Mouse (Mus musculus): Measurements from ENCODE around the gene Angptl8. TPM values are rescaled to one million over a fixed set of nuclear protein-coding genes. Genes with fewer than 3 reads are reported as not detected.

Angptl8 gene
- total RNA-seq, 2 experiments from 2014 or later: not detected

DNA sequence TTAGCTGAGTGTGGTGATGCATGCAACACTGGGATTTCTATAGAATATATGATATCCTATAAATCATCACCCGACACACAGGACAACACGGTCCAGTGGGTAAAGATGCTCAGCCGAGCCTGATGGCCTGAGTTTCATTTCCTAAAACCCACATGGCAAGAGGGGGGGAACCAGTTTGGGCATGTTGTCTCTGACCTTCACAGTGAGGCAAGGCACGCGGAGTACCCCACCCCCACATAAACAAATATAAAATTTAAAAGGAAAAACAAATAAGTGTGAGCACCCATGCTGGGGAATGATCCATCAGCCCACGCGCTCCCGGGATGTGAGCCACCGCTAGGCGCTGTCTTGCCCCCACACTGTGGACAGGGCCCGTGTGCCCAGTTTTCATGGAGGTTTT lies 28.3 kb upstream of the Angptl8 start:
- DNase-seq: peak; percentile 4
- intact Hi-C loops (cut with DNase I; ENCODE audit: low total_unique reads): no loop called here

DNA sequence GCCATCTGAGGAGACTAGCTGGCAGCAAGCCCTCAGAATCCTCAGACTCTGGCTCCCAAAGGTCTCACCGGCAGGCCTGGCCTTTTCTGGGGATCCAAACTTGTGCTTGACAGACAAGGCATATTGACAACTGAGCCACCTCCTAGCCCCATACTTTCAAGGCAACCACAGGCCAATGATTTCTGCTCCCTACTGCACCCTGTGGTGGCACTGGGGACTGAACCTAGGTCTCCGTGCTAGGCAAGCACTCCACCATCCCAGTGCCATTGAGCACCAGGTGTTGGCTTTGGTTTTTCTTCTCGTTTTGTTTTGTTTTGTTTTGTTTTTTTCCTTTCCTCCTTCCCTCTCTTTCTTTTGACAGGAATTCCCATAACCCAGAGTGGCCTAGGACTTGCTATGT lies 26.7 kb upstream of the Angptl8 start:
- no peak for DNase-seq
- intact Hi-C loops (cut with DNase I; ENCODE audit: low total_unique reads): no loop called here

DNA sequence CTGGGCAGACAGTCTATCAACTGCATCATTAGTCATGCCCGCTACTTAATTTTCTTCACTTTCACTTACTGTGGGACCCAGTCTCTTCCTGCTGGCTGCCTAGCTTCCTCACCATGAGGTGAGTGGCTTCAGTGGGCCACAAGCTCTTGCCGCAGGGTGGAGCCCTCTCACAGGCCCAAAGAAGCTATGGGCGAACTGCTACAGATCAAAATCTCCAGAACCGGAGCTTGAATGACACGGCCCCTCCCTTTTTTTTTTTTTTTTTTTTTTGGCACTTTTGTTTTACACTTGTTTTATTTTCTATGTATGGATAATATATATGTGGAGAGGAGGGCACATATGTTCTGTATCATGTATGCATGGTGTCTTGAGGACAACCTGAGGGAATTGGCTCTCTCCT lies 24.1 kb upstream of the Angptl8 start:
- intact Hi-C loops (cut with DNase I; ENCODE audit: low total_unique reads): no loop called here
- DNase-seq: no peak

DNA sequence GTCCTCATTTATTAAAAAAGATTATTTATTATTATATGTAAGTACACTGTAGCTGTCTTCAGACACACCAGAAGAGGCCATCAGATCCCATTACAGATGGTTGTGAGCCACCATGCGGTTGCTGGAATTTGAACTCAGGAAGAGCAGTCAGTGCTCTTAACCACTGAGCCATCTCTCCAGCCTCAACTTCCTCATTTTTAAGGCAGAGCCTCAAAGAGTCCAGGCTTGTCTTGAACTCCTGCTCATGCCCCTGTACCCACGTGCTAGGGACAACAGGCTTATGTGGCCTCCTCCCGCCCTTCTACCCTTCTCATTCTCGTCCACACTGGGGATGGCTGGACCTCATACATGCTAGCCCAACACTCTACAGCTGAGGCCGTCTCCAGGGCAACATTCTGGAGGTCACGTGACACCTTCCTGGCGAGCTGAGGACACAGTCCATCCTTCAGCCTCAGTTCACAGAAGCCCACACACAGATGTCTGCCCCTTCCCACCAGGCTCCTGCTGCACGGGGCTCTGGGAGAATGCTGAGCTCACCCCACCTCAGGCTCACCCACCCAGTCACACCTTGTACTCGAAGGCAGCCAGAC lies 18.5 kb upstream of the Angptl8 start:
- no peak for DNase-seq

DNA sequence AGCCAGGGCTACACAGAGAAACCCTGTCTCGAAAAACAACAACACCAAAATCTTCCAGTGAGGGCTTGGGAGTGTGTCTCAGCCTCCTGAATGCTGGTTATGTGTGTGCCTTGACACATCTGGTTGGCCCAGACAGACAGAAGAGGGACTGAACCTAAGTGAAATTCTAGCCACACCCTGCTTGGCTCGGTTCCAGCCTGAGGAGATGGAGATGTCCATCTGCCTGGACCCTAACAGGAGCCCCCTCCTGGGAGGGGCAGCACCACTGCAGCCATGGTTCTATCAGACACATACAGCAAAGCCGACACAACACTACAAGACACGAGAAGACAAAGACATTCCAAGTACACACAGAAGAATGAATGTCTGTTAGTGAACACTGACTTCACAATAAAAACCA lies 17.2 kb upstream of the Angptl8 start:
- no peak for DNase-seq
- intact Hi-C loops (cut with DNase I; ENCODE audit: low total_unique reads): no loop called here

More for the DNA sequence above, 18.5 kb upstream of the Angptl8 start:
- intact Hi-C loops (cut with DNase I; ENCODE audit: low total_unique reads): no loop called here

DNA sequence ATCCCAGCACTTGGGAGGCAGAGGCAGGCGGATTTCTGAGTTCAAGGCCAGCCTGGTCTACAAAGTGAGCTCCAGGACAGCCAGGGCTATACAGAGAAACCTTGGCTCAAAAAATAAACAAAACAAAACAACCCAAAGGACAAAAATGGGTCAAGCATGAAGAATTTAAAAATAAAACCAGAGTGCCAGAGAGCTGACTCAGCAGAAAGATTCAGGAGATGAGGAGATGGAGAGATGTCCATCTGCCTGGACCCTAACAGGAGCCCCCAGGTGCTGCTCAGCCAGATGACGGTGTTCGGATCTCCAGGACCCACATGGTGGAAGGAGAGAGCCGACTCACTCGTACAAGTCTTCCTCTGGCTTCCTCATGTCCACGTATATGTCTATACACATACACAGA lies 16.7 kb upstream of the Angptl8 start:
- DNase-seq: no peak
- intact Hi-C loops (cut with DNase I; ENCODE audit: low total_unique reads): no loop called here

DNA sequence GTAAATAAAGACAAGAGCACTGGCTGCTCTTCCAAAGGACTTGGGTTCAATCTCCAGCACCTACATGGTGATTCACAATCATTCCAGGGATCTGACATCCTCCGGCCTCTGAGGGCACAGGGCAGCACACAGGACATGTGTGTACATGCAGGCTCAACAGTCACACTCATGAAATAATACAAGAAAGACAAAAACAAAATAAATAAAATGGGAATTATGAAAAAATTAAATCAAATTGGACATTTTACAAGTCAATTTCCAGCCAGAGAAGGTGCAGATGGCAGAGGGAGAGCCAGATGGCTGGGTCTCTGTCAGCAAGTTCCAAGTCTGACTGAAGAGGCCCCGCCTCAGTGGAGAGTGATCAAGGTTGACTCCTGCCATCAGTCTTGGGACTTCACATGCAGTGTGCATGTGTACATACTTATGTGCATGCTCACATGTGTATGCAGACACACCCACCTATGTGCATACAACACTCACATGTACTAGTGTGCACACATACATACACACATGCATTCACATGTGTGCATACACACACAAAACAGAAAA lies 16.1 kb upstream of the Angptl8 start:
- intact Hi-C loops (cut with DNase I; ENCODE audit: low total_unique reads): no loop called here

DNA sequence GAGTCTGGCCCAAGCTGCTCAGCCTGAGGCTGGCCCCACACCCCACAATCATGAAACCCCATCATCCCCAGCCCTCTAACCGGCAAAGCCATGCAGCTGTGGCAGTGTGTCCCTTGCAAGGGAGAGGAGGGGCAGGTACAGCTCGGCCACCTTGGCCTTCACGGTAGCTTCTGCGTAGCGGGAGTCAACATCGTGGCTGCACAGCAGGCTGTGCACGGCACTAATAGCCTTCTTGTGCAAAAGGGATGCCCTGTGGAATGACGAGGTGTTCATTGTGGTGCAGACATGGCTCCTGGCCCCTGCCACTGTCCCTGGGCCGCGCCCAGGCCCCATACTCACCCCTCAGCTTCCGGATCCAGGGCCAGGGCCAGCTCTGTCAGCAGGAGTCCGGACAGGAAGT lies 15.1 kb upstream of the Angptl8 start:
- no peak for DNase-seq
- intact Hi-C loops (cut with DNase I; ENCODE audit: low total_unique reads): no loop called here

More for the DNA sequence above, 16.1 kb upstream of the Angptl8 start:
- no peak for DNase-seq

DNA sequence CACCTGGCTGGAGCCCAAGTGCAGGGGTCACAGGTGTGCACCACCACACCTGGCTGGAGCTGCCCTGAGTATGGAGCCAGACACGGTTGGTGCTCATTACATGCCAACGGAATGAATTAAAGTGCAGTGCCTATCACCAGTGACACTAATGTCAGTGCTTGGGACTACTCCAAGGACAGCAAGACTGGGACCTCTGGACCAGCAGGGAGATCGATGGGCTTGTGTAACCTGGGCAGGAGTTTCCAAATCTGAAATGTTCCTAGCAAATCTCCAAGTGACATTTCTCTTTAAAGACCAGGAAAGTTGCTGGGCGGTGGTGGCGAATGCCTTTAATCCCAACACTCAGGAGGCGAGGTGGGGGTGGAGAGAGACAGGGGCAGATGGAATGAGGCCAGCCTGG lies 12.6 kb upstream of the Angptl8 start:
- intact Hi-C loops (cut with DNase I; ENCODE audit: low total_unique reads): no loop called here
- no peak for DNase-seq

DNA sequence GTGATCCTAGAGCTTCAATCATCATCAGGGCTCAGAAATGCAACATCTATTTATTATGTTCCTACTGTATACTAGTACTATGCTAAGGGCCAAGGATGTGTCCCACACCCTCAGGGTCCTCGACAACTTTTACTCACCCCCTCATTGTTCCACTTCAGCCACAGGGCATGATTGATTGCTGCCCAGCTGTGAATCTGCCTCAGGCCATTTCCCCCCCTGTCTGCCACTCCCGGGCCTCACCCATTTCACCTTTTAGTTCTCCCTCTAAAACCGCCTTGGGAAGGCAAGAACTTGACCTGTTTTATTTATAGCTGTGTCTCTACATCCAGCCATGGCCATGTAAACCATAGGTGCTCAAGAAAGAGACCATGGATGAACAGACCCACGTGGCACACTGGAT lies 11.4 kb upstream of the Angptl8 start:
- no peak for DNase-seq
- intact Hi-C loops (cut with DNase I; ENCODE audit: low total_unique reads): no loop called here

DNA sequence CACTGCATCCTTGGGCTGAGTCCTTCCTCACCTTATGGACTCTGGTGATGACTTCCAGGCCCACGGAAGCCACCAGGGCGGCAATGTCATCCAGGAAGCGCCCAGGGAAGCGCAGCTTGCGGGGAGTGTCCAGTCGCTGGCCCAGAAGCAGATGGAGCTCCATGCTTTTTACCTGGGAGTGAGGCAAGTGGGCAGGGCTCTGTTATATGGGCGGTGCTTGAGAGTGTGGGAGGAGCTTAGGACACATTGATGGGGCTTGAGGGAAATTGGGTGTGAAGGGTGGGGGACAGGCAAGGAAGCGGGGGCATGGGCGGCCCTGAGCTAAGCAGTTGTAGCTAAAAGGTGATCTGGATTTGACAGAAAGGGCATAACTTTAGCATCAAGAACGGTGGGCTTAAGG lies 10.9 kb upstream of the Angptl8 start:
- intact Hi-C loops (cut with DNase I; ENCODE audit: low total_unique reads): no loop called here
- no peak for DNase-seq

DNA sequence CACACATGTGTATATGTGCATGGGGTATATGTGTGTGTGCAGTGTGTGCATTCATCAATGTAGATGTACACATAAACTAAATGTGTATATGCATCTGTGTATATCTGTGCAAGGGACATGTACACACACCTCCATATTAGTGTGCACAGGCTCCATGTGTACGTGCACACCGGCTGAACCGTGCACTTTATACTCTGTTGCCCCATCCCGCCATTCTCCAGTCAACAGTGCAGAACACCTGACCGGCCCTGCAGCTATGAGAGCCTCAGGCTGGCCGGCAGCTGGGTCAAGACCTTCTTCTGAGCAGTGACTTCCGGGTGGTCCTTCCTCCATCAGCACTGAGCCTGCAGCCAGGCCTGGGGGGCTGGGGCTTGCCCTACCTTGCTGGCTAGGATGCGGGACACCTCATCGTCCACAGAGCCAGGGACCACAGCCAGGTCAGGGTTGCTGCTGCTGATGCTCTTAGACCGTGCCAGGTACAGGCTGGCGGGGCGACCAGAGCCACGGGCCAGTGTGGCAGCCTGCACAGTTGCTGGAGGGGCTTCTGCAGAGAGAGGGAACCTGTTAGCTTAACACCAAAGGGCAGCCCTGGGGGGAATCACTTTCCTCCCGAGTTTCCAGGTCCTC lies 5.4 kb upstream of the Angptl8 start:
- intact Hi-C loops (cut with DNase I; ENCODE audit: low total_unique reads): no loop called here
- no peak for DNase-seq

DNA sequence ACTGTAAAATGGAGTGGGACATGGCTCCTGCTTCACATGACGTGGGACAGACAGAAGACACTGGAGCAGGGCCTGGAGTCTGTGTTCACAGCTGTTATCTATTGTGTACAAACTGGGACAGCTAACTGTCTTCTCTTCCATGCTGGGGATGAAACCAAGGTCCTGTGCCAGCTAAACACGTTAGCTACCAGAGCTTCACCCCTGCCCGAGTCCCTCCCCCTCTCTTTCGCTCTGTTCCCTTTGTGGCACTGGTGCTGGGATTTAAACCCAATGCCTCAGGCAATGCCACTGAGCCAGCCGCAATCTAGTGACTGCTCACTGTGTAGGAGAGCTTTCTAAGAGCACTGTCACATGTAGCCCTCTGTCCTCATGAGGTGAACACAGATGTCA lies 4.9 kb upstream of the Angptl8 start:
- intact Hi-C loops (cut with DNase I; ENCODE audit: low total_unique reads): no loop called here
- DNase-seq: no peak

DNA sequence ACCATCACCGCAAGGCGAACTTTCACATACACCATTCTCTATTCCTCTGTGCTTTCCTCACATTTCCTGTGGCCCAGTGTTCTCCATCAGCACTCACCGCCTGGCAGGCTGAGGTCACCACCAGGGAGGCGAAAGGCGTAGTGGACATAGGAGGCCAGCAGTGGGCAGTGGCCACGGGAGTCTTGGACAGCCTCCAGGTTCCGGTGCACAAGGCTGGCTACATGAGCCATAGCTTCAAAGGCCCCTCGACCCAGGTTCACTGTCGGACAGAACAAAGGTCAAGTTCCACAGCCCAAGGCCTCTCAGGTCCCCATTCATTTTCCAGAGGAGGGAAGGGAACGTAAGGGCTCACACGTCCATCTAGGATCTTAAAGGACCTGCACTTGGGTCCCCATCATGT lies 4.4 kb upstream of the Angptl8 start:
- intact Hi-C loops (cut with DNase I; ENCODE audit: low total_unique reads): no loop called here
- no peak for DNase-seq

DNA sequence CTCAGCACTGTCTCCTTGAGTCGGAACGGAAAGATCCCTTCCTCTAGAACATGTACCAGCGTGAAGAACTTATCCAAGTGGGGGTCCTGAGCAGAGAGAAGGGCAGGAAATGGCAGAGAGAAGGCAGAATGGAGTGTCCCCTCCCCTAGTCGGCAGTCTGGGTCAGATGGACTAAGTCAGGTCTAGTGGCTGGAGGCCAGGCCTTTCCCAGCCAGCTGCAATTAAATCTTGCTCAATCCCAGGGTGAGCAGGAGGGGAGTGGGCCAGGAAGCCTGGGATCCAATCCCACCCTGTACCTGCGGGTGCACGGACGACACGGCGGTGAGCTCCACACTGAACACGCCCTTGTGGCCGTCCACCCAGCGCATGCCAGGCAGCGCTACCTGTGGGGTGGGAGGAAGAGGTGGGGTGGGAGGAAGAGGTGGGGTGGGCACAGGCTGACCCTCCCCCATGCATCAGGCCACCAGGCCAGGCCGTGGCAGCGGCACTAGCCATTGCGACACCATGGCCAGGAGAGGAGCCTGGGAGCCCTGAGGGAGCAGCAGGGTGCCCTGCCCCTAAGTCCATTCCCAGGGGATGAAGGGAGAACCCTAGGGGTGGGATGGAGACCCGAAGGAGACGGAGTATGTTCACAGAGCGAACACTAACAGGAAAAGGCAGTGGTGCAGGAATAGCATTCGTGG lies 3.6 kb upstream of the Angptl8 start:
- intact Hi-C loops (cut with DNase I; ENCODE audit: low total_unique reads): no loop called here
- DNase-seq: no peak

DNA sequence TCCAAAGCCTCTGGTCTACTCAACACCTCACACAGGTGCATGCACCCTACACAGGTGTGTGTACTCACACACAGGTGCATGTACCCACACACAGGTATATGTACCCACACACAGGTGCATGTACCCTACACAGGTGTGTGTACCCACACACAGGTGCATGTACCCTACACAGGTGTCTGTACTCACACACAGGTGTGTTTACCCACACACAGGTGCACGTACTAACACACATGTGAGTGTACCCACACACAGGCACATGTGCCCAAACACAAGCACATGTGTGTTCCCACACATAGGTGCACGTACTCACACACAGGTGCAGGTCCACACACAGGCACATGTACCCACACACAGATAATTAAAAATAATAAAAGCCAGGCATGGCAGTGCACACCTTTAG lies 2.4 kb downstream of the Angptl8 start:
- intact Hi-C loops (cut with DNase I; ENCODE audit: low total_unique reads): loop anchor here (5.0 kb wide), 1 partner anchor 35 kb away; no protein-coding TSS in a partner anchor
- DNase-seq: no peak

DNA sequence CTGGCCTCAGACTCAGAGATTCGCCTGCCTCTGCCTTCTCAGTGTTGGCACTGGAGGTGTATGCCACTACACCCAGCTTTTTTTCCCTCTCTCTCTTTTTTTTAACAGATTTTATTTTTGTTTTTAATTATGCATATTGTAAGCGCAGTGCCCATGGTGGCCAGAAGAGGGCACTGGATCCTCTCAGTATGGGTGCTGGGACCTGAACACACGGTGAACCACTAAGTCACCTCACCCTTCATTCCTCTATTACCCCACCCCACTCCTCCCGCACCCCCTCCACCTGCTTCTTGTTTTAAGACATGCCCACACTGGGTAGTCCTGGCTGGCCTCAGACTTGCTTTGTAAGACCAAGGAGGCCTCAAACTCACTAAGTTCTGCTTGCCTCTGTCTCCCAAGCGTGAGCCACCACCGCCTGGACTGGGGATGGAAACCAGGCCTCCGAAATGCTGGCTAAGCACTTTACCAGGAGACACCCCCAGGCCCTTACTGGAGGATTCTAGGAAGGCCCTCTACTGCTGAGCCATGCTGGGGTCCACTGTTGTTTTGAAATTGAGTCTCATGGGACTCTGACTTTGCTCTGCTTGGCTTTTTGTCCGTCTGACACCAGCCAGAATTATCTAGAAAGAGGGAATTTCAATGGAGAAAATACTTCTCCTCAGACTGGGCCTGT lies 4.9 kb downstream of the Angptl8 start:
- no peak for DNase-seq

DNA sequence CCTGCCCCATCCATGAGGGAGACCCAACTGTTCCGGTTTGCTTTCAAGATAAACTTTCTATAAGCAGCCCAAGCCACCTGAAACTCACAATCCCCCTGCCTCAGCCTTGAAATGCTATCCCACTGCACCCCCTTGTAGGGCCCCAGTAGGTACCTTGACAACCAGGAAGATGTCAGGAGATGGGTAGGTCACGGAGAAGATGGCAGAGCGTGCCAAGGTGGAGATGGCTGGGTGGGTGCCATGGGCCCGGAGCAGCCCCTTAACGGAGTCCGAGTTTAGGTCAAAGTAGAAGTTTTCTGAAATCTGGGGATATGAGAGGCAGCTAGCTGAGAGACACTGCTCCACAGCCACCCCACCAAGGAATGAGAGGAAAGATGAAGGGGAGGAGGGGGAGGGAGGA lies 6.0 kb downstream of the Angptl8 start:
- DNase-seq: no peak
- intact Hi-C loops (cut with DNase I; ENCODE audit: low total_unique reads): no loop called here

More for the DNA sequence above, 4.9 kb downstream of the Angptl8 start:
- intact Hi-C loops (cut with DNase I; ENCODE audit: low total_unique reads): no loop called here

DNA sequence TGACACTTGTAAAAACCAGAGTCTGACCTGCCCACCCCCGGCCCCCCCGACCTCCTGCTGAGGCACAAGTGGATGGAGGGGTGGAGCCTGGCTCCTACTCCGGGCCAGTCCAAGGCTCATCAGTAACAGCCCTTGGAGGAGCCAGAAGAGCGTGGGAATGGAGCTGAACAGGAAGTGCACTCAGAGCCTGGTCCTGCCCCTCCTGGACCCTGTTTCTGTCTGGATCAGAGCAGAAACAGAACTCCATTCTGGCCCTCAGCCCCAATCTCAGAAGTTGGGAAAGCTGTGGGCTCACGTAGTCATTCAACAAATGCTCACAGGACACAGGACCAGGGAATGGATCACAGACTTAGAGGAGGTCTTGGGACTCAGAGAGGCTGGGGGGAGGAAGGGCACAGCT lies 7.1 kb downstream of the Angptl8 start:
- peak; percentile 63 for DNase-seq
- intact Hi-C loops (cut with DNase I; ENCODE audit: low total_unique reads): no loop called here

DNA sequence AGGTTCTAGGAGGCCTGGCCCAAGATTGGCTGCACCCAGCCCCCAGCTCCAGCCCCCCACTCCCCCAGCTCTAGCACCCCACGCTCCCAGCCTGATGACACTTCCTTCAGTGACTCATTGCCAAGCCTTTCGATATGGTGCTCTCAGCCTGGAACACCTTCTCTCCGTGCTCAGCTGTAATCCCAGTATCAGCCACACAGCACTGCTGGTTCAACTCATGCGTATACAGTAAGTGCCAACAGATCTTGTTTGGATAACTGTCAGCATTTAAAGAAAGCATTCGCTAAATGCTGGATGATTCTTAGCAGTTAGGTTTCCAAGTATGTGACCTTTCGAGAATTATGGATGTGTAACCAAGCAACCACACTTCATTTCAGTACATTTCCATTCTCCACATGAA lies 7.8 kb downstream of the Angptl8 start:
- intact Hi-C loops (cut with DNase I; ENCODE audit: low total_unique reads): no loop called here
- DNase-seq: no peak
